Mouse (Mus musculus) induced T-regulatory cell, adult 2 months (primary cell): ENCODE measurements around the gene Dnajc22.
A peak's percentile ranks its signal among the peaks of the same experiment; 100 is the strongest.

ENCODE experiments used
- DNase-seq: peaks from one replicate; pipeline ENCODE4 v3.0.0-alpha.2; 2012; ENCODE audit warnings: low read depth

Dnajc22 gene

DNA sequence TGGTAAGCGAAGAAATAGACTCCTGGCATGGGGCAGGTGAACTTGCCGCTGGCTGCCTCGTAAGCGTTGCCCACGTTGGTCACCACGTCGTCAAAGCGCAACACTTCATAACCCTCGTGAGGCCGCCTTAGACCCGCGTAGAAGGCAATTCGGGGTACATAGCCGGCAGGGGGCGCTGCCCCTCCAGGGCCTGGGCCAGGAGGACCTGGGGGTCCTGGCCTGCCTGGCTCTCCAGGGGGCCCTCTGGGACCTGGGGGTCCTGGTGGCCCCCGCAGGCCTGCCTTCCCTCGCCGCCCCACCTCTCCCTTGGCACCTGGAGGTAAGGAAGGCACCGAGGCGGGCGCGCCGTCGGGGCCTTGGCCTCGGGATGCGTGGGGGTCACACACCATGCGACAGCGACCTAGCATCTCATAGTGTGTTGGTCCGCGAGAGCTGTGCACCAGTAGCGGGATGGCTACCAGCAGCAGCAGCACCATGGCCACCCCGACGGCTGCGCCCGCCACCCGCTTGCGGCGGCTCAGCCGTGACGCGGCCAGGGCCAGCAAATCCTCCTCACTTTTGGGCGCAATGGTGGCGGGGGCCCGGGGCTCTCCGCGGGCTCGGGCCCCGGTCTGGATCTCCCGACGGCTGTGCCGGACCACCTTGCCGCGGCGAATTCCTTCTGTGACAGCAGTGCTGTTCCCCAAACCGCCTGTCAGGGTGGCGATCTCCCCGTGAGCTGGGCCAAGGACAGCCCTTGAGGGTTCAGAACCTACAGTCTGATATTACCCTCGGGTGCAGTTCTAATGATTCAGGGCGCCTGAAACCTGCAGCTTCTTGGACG, 5.5 kb upstream of the Dnajc22 start, which contains the start of gene C1ql4:
Gene C1ql4, minus strand, starts transcription at position 565 of the 823 bp plus-strand sequence.
- peak; percentile 62 for DNase-seq

GRCm38 (mm10) chr15:99088292-99088691, 4.7 kb upstream of the Dnajc22 start:
- peak; percentile 85 for DNase-seq

GRCm38 (mm10) chr15:99089069-99089468, 3.9 kb upstream of the Dnajc22 start:
- no peak for DNase-seq

- peak; percentile 55 for DNase-seq
Observed at GRCm38 (mm10) chr15:99093291-99094258, 605 bp downstream of the Dnajc22 start.

- DNase-seq: no peak
Observed at GRCm38 (mm10) chr15:99094631-99095270, 1.8 kb downstream of the Dnajc22 start.

- DNase-seq: no peak
Observed at GRCm38 (mm10) chr15:99095356-99095755, 2.4 kb downstream of the Dnajc22 start.

GRCm38 (mm10) chr15:99096061-99096793, 3.3 kb downstream of the Dnajc22 start:
- no peak for DNase-seq

DNA sequence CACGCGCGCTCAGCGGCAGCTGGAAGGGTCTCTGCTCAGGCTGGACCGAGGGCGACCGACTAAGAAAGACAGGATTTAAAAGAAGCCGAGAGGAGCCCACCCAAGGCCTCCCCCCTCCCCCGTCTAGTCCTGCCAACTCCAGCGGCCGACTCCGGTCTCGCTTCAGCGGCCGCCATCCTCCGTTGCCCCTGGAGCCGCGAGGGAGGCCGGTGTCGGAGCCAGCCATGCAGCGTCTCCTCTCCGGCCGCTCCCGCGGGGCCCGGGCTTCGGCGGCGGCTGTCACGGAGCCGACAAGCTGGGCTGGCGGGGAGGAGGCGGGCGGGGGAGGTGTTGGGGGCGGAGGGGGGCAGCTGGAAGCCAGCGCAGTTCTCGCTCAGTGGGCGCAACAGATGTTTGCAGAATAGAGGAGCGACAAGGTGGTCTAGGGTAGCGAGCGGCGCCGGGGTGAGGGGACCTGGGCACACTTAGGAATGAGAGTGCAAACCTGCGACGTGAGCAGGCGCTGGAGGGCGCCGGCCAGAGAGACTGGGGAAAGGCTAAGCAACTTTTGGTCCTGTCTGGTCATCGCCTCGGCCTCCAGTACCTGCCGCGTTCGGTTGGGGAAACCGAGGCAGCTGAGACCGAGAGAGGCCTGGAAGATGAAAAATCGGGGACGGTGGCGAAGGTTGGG, 4.0 kb downstream of the Dnajc22 start:
- no peak for DNase-seq

GRCm38 (mm10) chr15:99097840-99098492, 5.0 kb downstream of the Dnajc22 start:
- DNase-seq: no peak

GRCm38 (mm10) chr15:99098493-99098861, 5.5 kb downstream of the Dnajc22 start:
- DNase-seq: no peak

- DNase-seq: peak; percentile 70
Observed at GRCm38 (mm10) chr15:99099139-99099556, 6.2 kb downstream of the Dnajc22 start.

DNA sequence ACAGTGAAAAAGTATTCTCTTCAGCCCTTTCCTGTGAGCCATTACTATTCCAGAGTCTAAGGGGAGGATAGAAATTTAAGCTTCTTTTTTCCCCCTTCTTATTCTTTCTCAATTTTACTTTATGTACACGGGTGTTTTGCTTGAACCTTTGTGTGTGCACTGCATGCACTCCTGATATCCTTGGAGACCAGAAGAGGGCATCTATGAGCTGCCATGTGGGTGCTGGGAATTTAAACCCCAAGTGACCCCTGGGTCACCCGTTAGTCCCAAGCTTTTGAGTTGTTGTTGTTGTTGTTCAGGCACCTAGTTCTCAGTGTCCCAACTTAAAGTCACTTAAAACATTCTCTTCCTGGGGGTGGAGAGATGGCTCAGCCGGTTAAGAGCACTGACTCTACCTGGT, 7.0 kb downstream of the Dnajc22 start:
- no peak for DNase-seq

DNA sequence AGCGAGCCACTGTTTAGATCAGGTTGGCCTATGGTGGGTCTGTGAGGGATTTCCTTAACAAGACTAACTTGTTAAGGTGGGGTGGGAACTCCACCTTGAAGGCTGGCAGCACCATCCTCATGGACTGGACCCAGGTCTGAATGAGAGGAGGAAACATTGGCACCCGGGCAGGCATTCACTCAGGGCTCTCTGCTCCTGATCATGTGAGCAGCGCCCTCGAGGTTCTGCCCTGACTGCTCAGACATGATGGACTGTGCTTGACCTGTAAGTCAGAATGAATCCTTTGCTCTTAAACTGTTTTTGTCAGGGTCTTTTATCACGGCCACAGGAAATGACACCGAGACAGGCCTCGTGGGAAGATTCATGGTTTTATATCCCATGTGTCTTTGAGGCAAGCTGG, 12.3 kb downstream of the Dnajc22 start:
- DNase-seq: no peak

GRCm38 (mm10) chr15:99107866-99108265, 14.9 kb downstream of the Dnajc22 start:
- DNase-seq: peak; percentile 65

- no peak for DNase-seq
Observed at GRCm38 (mm10) chr15:99111139-99111538, 18.2 kb downstream of the Dnajc22 start.

DNA sequence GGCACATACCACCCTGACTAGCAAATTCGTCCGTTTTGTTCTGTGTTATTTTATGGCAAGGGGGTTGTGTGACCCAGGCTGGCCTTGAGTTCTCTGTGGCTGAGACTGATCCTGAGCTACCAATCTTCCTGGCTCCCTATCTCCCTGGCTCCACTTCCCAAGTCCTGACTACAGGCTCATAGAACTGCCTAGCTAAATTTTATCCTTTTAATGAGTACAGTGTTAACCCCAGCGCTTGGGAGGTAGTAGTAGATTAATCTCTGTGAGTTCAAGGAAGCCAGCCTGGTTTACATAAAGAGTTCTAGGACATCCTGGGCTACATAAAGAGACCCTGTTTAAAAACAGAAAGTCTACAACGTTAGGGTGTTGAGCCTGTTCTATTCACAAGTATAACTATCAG, 18.8 kb downstream of the Dnajc22 start:
- DNase-seq: no peak

DNA sequence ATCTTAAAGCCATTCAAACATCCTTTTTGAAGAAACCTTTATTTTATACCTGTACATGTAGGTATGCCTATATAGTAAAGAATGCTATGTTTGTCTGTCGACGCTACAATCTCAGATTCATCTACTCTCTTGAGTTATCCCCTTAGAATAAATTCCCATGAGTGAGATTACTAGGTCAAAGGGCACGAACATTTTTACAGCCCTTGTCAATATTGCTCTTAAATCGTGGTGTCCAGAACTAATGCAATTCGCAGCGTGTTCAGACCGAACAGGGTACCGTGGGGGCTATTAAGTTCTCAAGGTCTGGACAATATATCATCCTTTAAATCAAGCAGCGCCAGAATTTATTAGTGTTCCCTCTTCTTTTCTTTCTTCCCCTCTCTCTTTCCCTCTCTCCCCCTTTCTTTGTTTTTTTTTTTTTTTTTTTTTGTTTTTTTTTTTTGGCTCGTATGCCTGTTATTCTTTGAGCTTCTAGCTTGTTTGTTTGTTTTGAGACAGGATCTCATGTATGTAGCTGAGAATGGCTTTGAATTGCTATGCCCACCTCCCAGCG, 19.9 kb downstream of the Dnajc22 start:
- DNase-seq: no peak

DNA sequence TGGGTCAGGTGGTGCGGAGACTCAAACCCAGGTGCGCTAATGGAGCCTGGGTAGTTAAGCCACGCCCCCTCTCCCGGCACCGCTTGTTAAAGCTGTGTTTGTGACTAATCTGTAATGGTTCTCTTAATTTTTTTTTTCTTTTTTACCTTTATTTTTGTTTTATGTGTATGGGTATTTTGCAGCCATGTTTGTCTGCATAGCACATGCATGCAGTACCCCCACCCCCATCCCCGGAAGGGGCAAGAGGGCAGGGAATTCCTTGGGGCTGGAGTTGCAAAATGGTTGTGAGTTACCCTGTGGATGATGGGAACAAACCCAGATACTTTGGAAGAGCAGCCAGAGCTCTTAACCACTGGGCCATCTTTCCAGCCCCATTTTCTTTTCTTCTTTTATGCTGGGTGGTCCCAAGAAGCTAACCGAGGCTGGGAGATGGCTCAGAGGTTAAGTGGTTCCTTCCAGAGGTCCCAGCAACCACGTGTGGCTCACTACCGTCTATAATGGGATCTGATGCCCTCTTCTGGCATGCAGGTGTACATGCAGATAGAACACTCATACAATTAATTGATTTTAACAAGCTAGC, 20.5 kb downstream of the Dnajc22 start:
- DNase-seq: peak; percentile 56

- DNase-seq: no peak
Observed at GRCm38 (mm10) chr15:99114312-99115064, 21.5 kb downstream of the Dnajc22 start.
